Mouse (Mus musculus) bone marrow, adult 2 months (tissue): Measurements from ENCODE around the gene Arfgef2. TPM values are rescaled to one million over a fixed set of nuclear protein-coding genes. Genes with fewer than 3 reads are reported as not detected.

Source experiments
- H3K27ac ChIP-seq: fragments of 200-500 bp; 2 replicates; pipeline ENCODE4 v1.5.1; 2012; ENCODE audit warnings: low read depth, mild to moderate bottlenecking, control low read depth, inconsistent platforms, low read length; ENCODE audit not compliant: control insufficient read depth, poor library complexity, insufficient read depth
- H3K4me1 ChIP-seq: fragments of 200-500 bp; 2 replicates; pipeline ENCODE4 v1.6.1; 2011; ENCODE audit warnings: low read length; ENCODE audit not compliant: control insufficient read depth, insufficient read depth
- H3K4me3 ChIP-seq: fragments of 200-500 bp; replicated peaks from 2 replicates; pipeline ENCODE3; 2011; ENCODE audit warnings: mild to moderate bottlenecking, low read depth, low read length, control low read depth; ENCODE audit not compliant: control insufficient read depth
- CTCF ChIP-seq: fragments of 200-500 bp; IDR thresholded peaks from 2 replicates; pipeline ENCODE4 v1.5.1; 2011; ENCODE audit warnings: low read length, control low read depth; ENCODE audit not compliant: control insufficient read depth, insufficient read depth
- POLR2A ChIP-seq: fragments of 200-500 bp; IDR thresholded peaks from 2 replicates; pipeline ENCODE4 v1.6.1; 2011; ENCODE audit warnings: low read depth, mild to moderate bottlenecking, control low read depth, low read length, borderline replicate concordance; ENCODE audit not compliant: control insufficient read depth
- WGBS: fragments of 180-500 bp; shearing (Covaris S2); methylation state at CpG from one replicate; pipeline ENCODE4 v1.1.7; 2018; 5-methylcytosine and 5-hydroxymethylcytosine counted together
- polyA plus RNA-seq: library from polyadenylated mRNA; stranded (reverse); fragments of >200 nt; gene quantifications from 2 replicates; pipeline ENCODE4 v1.2.4, GENCODE M21; 2011; ENCODE audit warnings: low replicate concordance; ENCODE audit not compliant: missing spikeins, insufficient read depth, insufficient read length

The Arfgef2 gene
- polyA plus RNA-seq, 1 experiment, result 18.3 TPM

GRCm38 (mm10) chr2:166944346-166944745 is 139.0 kb downstream of the Arfgef2 start:
- Histone ChIP-seq H3K27ac (no peak overlapping the region), H3K4me1 (no peaks in the 10 kb centered on the region), H3K4me3 (no peak overlapping the region)
- TF ChIP-seq POLR2A (no peak), CTCF (no peak)
- 85% methylated on average over 1 of the region's 1 CpGs for WGBS

DNA sequence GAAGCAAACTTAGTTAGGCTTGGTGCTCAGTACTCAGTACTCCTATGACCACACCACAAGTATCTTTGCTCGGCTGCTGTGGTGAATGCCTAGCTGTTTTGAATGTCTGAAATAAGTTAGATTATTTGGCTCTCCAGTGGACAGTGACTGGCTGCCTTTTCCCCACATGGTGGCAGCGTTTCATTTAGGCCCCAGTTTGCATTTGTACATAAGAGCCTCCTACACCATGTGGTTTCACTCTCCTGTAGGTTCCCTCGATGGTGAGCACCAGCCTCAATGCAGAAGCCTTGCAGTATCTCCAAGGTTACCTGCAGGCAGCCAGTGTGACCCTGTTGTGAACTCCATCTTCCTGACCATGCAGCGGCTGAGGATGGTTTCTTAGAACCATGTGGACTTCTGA is 140.1 kb downstream of the Arfgef2 start:
- H3K27ac ChIP-seq, result no peak overlapping the region
- TF ChIP-seq CTCF, result peak; percentile 29; the same call in 1 of the 2 replicates
- TF ChIP-seq POLR2A, result no peak
- H3K4me1 ChIP-seq, result no peaks in the 10 kb centered on the region
- H3K4me3 ChIP-seq, result no peak overlapping the region
- WGBS, result 49% methylated on average over 4 of the region's 4 CpGs

Other genes starting within 250 kb of the Arfgef2 start
- 27.3 and 38.8 TPM in 2 replicates for gene Prex1, start 91.8 kb upstream of the Arfgef2 start, polyA plus RNA-seq
- 2.6 and 6.6 TPM in 2 replicates for gene Trp53rkb, start 13.1 kb upstream of the Arfgef2 start, polyA plus RNA-seq
- 22.0 and 39.0 TPM in 2 replicates for gene Cse1l, start 100.5 kb downstream of the Arfgef2 start, polyA plus RNA-seq
- gene Stau1, start 190.7 kb downstream of the Arfgef2 start, polyA plus RNA-seq, result 20.6 and 36.0 TPM in 2 replicates
- gene Ddx27, start 209.6 kb downstream of the Arfgef2 start, polyA plus RNA-seq, result 42.2 and 54.4 TPM in 2 replicates